12 mouse cellular contexts compared by ENCODE assay signal in the genomic region with DNA sequence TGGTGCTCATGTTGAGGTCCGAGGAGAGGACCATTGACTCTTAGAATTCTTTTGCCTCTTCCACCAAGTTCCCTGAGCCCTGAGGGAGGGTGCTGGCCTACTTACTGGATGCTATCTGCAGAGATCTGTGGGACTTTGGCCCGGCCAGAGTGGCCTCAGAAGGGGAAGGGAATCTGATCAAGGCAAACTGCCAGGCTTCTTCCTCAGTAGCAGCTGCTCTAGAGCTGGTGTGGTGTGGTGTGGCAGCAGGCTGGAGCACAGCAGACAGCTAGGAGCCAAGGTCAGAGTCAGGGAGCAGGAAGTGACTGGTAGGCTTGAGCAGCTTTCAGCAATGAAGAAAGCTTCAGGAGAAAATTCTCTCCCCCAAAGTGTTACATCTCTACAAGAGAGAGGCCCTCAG. TPM values are rescaled to one million over a fixed set of nuclear protein-coding genes. Genes with fewer than 3 reads are reported as not detected.
A peak's percentile ranks its signal among the peaks of the same experiment; 100 is the strongest.
DNase-seq lines count a peak whose midpoint lies in the region; ATAC-seq and TF ChIP-seq lines count a peak whose summit lies in the region.
"Had no signal": no experiment of that assay in that cellular context is flagged by ENCODE, and none has a peak within 500 bp of the region (broad histone marks: within the 10 kb centered on the region; RNA-seq: fewer than 3 reads in every experiment).

No protein-coding gene starts in this region.

- peaks cover 11% of the 10 kb centered on the region for H3K9me3 ChIP-seq in intestine, postnatal 0 days (ENCODE audit: control insufficient read depth)
- peaks cover 13% of the 10 kb centered on the region for H3K9me3 ChIP-seq in midbrain, embryonic 15.5 days
- H3K9me3 ChIP-seq in midbrain, embryonic 13.5 days: peaks cover 9% of the 10 kb centered on the region
- H3K9me3 ChIP-seq: liver, embryonic 15.5 days had no signal

- H3K36me3 ChIP-seq in intestine, postnatal 0 days (ENCODE audit: control insufficient read depth, insufficient read depth): no peaks in the 10 kb centered on the region
- H3K36me3 ChIP-seq in midbrain, embryonic 15.5 days (replicated peaks): no peaks in the 10 kb centered on the region
- H3K36me3 ChIP-seq in midbrain, embryonic 13.5 days: no peaks in the 10 kb centered on the region
- H3K36me3 ChIP-seq: limb, embryonic 10.5 days; liver, embryonic 15.5 days had no signal

- no peak overlapping the region for H3K4me2 ChIP-seq in intestine, postnatal 0 days (replicated peaks; ENCODE audit: low read depth)
- no peak overlapping the region for H3K4me2 ChIP-seq in midbrain, embryonic 15.5 days
- H3K4me2 ChIP-seq in midbrain, embryonic 13.5 days (replicated peaks): no peak overlapping the region
- H3K4me2 ChIP-seq: heart, embryonic 11.5 days; liver, embryonic 15.5 days had no signal

- no peak overlapping the region for H3K9ac ChIP-seq in intestine, postnatal 0 days (ENCODE audit: low read depth, low read length)
- no peak overlapping the region for H3K9ac ChIP-seq in midbrain, embryonic 15.5 days
- no peak overlapping the region for H3K9ac ChIP-seq in midbrain, embryonic 13.5 days (replicated peaks)
- H3K9ac ChIP-seq: liver, embryonic 15.5 days had no signal

- H3K4me1 ChIP-seq in intestine, postnatal 0 days (replicated peaks; ENCODE audit: control insufficient read depth, insufficient read depth, low read length): no peaks in the 10 kb centered on the region
- no peaks in the 10 kb centered on the region for H3K4me1 ChIP-seq in midbrain, embryonic 15.5 days
- H3K4me1 ChIP-seq in midbrain, embryonic 13.5 days (replicated peaks): no peaks in the 10 kb centered on the region
- H3K4me1 ChIP-seq: limb, embryonic 10.5 days; liver, embryonic 15.5 days had no signal

- peak; percentile 13 for DNase-seq in gastrocnemius, postnatal 10 days
- no peak for DNase-seq in gastrocnemius, adult 18-20 months (ENCODE audit: low spot score)
- DNase-seq in ovary, adult 18-20 months (ENCODE audit: low spot score): peak; percentile 54
- DNase-seq in ovary, postnatal 10 days (ENCODE audit: low spot score): no peak
- DNase-seq: heart, postnatal 36 days had no signal

- no peak for TF ChIP-seq CTCF in intestine, postnatal 0 days (IDR thresholded peaks at IDR 0.05; ENCODE audit: low read depth)

- H3K4me3 ChIP-seq in intestine, postnatal 0 days (ENCODE audit: low read depth, low read length): no peak overlapping the region
- H3K4me3 ChIP-seq in midbrain, embryonic 15.5 days: no peak overlapping the region
- no peak overlapping the region for H3K4me3 ChIP-seq in midbrain, embryonic 13.5 days (replicated peaks)
- H3K4me3 ChIP-seq: limb, embryonic 10.5 days; liver, embryonic 15.5 days had no signal

- no peaks in the 10 kb centered on the region for H3K27me3 ChIP-seq in intestine, postnatal 0 days (replicated peaks; ENCODE audit: control insufficient read depth, insufficient read depth, low read length)
- no peaks in the 10 kb centered on the region for H3K27me3 ChIP-seq in midbrain, embryonic 15.5 days (replicated peaks)
- H3K27me3 ChIP-seq in midbrain, embryonic 13.5 days: no peaks in the 10 kb centered on the region
- H3K27me3 ChIP-seq: liver, embryonic 15.5 days had no signal

- peak; percentile 89 for ATAC-seq in intestine, postnatal 0 days
- ATAC-seq in megakaryocyte progenitor cell, adult 5-6 weeks (replicated peaks; ENCODE audit: poor library complexity): peak; percentile 52
- ATAC-seq in midbrain, embryonic 15.5 days (replicated peaks): no peak
- ATAC-seq in midbrain, embryonic 13.5 days: no peak

- 37% methylated on average over 2 of the region's 2 CpGs for WGBS in intestine, postnatal 0 days
- 88% methylated on average over 2 of the region's 2 CpGs for WGBS in midbrain, embryonic 15.5 days
- WGBS in midbrain, embryonic 13.5 days: 83% methylated on average over 2 of the region's 2 CpGs

- H3K27ac ChIP-seq in intestine, postnatal 0 days (ENCODE audit: low read depth, low read length): peak overlapping the region; percentile 46; the same call in 1 of the 2 replicates
- no peak overlapping the region for H3K27ac ChIP-seq in midbrain, embryonic 15.5 days
- H3K27ac ChIP-seq in midbrain, embryonic 13.5 days: no peak overlapping the region
- H3K27ac ChIP-seq: limb, embryonic 10.5 days; liver, embryonic 15.5 days had no signal

RNA-seq across cellular contexts. Expression of gene Zmym2, which starts 36.8 kb away (rescaled TPM):
- total RNA-seq in gastrocnemius, postnatal 10 days (2021): 10 to 100 TPM; 36.9 to 43.6 TPM
- 10 to 100 TPM; 35.2 to 37.1 TPM for total RNA-seq in gastrocnemius, adult 18-20 months (2021)
- polyA plus RNA-seq in intestine, postnatal 0 days (2015; fragmentation: Nextera tagmentation; extraction: Ambion mirVana): 7.8 and 10.1 TPM in 2 replicates
- total RNA-seq in megakaryocyte progenitor cell, adult 5-6 weeks (2015): 68.5 and 70.2 TPM in 2 replicates
- 23.9 and 45.6 TPM in 2 replicates for total RNA-seq in megakaryocyte progenitor cell, adult 5-6 weeks (2017)
- 61.4 and 65.0 TPM in 2 replicates for polyA plus RNA-seq in midbrain, embryonic 15.5 days (2015; fragmentation: Nextera tagmentation; extraction: Ambion mirVana)
- polyA plus RNA-seq in midbrain, embryonic 13.5 days (2015; fragmentation: Nextera tagmentation; extraction: Ambion mirVana): 84.8 and 85.8 TPM in 2 replicates

RNA-seq across cellular contexts. Expression of gene Zmym5, which starts 38.2 kb away (rescaled TPM):
- total RNA-seq in gastrocnemius, postnatal 10 days (2021): 10 to 100 TPM; 18.9 to 24.3 TPM
- total RNA-seq in gastrocnemius, adult 18-20 months (2021): 10 to 100 TPM; 17.8 to 18.8 TPM
- polyA plus RNA-seq in intestine, postnatal 0 days (2015; fragmentation: Nextera tagmentation; extraction: Ambion mirVana): 14.7 and 15.3 TPM in 2 replicates
- 22.1 and 27.1 TPM in 2 replicates for total RNA-seq in megakaryocyte progenitor cell, adult 5-6 weeks (2015)
- total RNA-seq in megakaryocyte progenitor cell, adult 5-6 weeks (2017): 14.5 and 19.8 TPM in 2 replicates
- 30.9 and 35.8 TPM in 2 replicates for polyA plus RNA-seq in midbrain, embryonic 15.5 days (2015; fragmentation: Nextera tagmentation; extraction: Ambion mirVana)
- polyA plus RNA-seq in midbrain, embryonic 13.5 days (2015; fragmentation: Nextera tagmentation; extraction: Ambion mirVana): 37.1 and 38.1 TPM in 2 replicates

Comparison
In these comparisons a context has a peak if more than half of its experiments do, and no peak if none do; other contexts are left out.
1. DNase-seq: peak in gastrocnemius, postnatal 10 days (single experiment) and ovary, adult 18-20 months (single experiment); none in gastrocnemius, adult 18-20 months (single experiment) and ovary, postnatal 10 days (single experiment).
2. ATAC-seq: peak in intestine, postnatal 0 days (single experiment) and megakaryocyte progenitor cell, adult 5-6 weeks (single experiment); none in midbrain, embryonic 15.5 days (single experiment) and midbrain, embryonic 13.5 days (single experiment).